Mouse (Mus musculus) brown adipose tissue, adult 24 weeks (tissue): Measurements from ENCODE around the gene Tcf12. TPM values are rescaled to one million over a fixed set of nuclear protein-coding genes. Genes with fewer than 3 reads are reported as not detected.

Experiments
- H3K27ac ChIP-seq: fragments of 200-500 bp; replicated peaks from 2 replicates; pipeline ENCODE4 v1.5.1; 2012; ENCODE audit warnings: low read depth, mild to moderate bottlenecking, low read length
- H3K4me1 ChIP-seq: fragments of 200-500 bp; 2 replicates; pipeline ENCODE4 v1.6.1; 2012; ENCODE audit warnings: low read length, mixed read lengths; ENCODE audit not compliant: control insufficient read depth, insufficient read depth, insufficient read length
- H3K4me3 ChIP-seq: fragments of 200-500 bp; 2 replicates; pipeline ENCODE4 v1.5.1; 2012; ENCODE audit warnings: low read depth, mild to moderate bottlenecking, low read length, moderate library complexity; ENCODE audit not compliant: insufficient read depth
- polyA plus RNA-seq: library from polyadenylated mRNA; stranded (reverse); fragments of >200 nt; gene quantifications from 2 replicates; pipeline ENCODE4 v1.2.4, GENCODE M21; 2012; ENCODE audit not compliant: missing spikeins, insufficient read depth, insufficient read length

The Tcf12 gene
- polyA plus RNA-seq, 1 experiment: 32.8 TPM

DNA sequence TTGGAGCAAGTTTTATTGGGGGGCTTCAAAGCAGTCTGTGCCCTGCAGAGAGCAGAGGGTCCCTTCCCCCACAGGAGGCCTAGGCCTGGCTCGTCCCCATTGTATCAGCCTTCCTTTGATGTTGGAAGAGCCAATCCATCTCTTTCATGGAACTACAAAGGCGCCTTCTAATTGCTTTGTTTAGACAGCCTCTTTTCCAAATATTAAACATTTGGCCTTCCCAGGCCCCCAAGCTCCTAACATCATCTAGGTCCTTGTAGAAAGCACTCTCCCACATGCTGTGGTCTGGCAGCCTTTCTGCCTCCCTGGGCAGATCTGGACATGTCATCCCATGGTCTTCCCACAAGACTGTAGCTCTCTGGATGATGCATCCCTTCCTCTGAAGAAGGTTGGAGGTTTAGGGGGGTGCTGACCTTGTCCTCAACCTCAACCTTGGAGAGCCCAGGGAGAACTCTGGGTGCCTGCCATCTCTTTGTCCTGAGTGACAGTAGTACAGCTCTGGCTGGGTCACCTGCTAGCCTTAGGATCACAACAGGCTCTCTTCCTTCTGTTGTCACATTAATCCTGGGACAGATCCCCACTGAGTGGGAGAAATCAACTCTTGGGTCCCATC lies 276.4 kb downstream of the Tcf12 start:
- H3K4me1 ChIP-seq: peaks cover 3% of the 10 kb centered on the region; the same call in 1 of the 2 replicates
- no peak overlapping the region for H3K27ac ChIP-seq
- no peak overlapping the region for H3K4me3 ChIP-seq

DNA sequence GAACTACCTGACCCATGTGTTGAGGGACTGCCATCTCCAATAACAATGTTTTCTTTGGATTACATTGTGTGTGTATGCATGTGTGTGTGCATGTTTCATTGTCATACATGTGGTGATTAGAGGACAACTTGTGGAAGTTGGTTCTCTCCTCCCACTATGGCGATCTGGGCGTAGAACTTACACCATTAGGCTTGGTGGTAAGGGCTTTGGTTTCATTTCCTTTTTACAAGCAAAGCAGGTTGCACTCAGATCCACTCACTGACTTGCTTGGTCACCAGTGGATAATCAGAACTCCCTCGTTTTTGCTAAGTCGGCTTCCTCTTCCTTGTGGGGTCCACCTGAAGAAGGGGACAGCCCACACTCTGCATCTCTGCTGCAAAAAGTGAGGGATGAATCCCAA lies 277.0 kb downstream of the Tcf12 start:
- no peak overlapping the region for H3K4me3 ChIP-seq
- H3K27ac ChIP-seq: no peak overlapping the region
- H3K4me1 ChIP-seq: peaks cover 6% of the 10 kb centered on the region; the same call in 1 of the 2 replicates

DNA sequence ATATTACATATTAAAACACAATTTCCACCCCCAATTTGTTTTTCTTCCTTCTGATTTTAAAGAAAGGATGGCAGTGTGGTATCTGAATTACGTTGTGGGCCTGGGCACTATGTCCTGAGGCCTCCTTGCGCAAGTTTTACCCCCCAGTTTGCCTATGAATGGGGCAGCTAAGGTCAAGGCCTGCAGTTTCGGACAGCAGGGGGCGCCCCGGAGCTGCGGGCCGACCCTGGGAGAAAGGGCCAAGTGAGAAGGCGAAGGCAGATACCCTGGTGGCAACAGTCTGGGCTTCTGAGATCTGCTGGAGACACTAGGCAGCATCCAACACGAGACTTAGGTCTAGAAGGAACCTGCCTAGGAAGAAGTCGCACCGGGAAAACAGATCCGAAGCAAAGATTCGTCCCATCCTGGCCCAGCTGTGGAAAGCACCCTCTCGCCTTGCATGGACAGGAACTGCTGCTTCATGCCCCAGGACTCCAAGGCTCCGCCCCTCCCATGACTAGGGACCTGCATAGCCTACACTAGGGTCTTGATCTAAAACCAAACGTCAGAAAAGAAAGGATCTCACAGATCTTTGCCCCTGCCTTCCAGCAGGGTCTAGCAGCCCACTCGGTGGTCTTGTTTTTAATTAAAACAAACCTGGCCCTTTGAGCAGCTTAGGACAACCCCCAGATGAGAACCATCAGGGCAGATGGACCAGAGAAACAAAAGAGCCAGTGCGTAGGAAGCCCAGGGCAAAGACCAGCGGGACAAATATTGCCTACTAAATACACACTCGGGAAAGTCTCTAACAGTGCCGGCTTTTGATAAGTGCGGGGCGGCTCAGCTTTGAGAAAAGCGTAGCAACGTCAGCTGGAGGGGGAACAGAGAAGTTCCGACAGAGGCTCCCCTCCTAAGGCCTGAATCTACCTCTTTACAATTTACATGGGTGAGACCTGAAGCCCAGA lies 279.6 kb downstream of the Tcf12 start:
- 0 out of 2 replicates have a peak overlapping the region, but pooled peaks have one; percentile 16 for H3K4me3 ChIP-seq
- no peak overlapping the region for H3K27ac ChIP-seq
- peaks cover 3% of the 10 kb centered on the region; the same call in 1 of the 2 replicates for H3K4me1 ChIP-seq

DNA sequence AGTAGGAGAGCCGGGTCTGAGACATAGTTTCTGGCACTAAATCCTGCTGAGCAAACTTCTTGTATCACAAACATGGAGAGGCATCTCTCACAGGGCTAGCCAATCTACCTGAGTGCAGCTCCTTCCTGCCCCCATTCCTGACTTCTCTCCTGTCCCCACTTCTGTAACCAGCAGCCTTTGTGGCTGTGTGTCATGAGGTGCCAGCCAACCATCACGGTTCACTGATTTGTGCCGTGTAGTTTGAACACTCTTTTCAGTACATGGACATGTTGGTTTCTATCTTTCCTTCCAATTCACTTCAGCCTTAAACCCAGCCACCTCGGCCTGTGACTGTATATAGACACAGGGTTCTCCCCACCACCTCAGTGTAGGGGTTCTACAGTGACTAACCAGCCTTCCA lies 280.7 kb downstream of the Tcf12 start:
- Histone ChIP-seq H3K4me1 (peaks cover 3% of the 10 kb centered on the region; the same call in 1 of the 2 replicates), H3K4me3 (no peak overlapping the region), H3K27ac (no peak overlapping the region)

DNA sequence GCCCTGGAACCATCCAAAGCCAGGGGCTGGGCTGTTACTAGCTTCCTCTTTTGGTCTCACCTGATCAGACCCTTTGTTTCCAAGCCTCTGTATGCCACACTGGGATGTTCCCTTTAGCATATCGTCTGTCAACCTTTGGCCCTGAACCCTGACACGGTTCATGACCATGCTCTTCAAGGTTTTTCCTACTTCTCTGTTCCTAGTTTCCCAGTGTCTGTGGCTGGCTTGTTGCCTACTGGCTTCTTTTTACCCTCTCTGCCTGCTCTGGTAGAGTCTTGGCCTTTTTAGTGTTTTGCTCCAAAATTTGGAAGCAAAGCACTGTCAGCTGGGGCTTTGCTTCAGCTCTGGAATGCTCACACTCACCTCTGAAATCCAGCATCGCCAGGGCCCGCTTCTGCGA lies 281.3 kb downstream of the Tcf12 start:
- H3K4me3 ChIP-seq: no peak overlapping the region
- peaks cover 3% of the 10 kb centered on the region; the same call in 1 of the 2 replicates for H3K4me1 ChIP-seq
- peak overlapping the region; percentile 33; the same call in 1 of the 2 replicates for H3K27ac ChIP-seq

DNA sequence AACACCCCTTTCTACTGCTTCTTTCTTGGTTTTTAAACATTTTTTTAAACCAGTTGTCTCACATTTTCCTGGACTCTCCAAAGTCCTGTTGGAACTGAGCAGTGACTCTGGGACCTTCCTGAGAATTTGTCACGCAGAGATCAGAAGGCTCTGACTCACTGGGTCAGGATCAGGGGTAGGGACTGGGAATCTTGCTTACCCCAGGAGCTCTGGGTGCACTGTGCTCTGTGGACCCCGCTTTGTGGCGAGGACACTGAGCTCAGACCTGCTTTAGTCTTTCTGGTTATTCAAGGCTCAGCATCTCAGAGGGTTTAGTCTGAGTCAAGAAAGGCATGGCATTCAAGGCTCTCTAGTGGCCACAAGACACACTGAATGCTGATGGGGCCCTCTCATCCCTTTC lies 281.9 kb downstream of the Tcf12 start:
- Histone ChIP-seq H3K4me1 (peaks cover 3% of the 10 kb centered on the region; the same call in 1 of the 2 replicates), H3K27ac (no peak overlapping the region), H3K4me3 (no peak overlapping the region)

DNA sequence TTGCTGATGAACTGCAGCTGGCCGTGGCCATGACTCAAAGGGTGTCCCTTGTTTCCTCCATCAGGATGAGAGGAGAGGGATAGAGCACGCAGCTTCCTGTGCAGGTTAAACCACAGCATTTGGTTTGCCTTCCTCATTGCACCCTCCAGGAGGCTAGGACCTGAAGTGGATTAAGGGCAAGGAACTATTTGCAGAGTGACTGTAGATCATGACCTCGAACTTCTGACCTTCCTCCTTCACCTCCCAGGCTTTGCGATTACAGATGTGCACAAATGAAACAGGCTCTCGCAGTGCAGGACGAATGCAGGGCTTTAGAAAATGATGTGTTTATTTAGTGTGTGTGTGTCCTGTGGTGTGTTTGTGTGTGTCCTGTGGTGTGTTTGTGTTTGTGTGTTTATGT lies 282.5 kb downstream of the Tcf12 start:
- H3K4me1 ChIP-seq: peaks cover 3% of the 10 kb centered on the region; the same call in 1 of the 2 replicates
- H3K27ac ChIP-seq: no peak overlapping the region
- H3K4me3 ChIP-seq: no peak overlapping the region

DNA sequence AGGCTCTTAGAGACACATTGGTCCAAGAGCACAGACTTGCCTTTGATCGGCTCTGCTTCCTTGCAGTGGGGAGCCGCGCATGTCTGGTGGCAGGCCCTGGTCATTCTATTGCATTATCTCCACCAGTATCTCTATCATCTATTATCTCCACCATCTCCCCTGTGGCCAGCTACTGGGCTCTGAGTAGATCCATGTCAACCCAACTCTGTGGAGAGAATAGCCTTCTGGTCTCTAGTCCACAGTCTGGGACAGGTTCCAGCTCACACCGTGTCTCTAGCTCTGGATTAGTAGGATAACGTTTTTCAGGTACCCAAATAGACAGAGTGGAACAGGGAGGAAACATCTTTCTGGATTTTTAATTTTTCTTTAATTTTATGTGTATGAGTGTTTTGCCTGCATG lies 284.3 kb downstream of the Tcf12 start:
- no peak overlapping the region for H3K4me3 ChIP-seq
- H3K4me1 ChIP-seq: peaks cover 3% of the 10 kb centered on the region; the same call in 1 of the 2 replicates
- H3K27ac ChIP-seq: no peak overlapping the region

DNA sequence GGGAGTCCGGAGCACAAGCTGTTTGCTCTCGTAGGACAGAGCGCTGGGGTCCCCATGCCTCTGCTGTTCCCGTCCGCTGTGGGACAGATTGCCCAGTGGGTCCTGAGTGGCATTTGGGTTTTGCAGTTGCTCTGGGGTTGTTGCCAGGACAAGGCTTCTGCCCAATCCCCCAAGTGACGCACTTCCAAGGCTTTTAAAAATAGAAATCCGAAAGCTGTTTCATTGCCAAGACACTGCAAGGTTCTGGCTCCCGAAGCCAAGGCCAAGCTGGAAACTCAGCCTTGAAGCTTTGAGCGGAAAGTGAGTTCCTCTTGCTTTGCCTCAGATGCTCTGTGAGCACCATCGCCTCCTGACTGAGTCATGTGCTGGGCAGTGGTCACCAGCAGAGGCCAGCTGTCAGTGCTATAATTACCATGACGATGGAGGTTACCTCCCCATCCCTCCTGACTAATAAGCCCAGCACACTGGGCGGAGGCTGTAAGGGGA lies 285.6 kb downstream of the Tcf12 start:
- no peak overlapping the region; the same call in 1 of the 2 replicates for H3K27ac ChIP-seq
- H3K4me3 ChIP-seq: no peak overlapping the region
- H3K4me1 ChIP-seq: peaks cover 3% of the 10 kb centered on the region; the same call in 1 of the 2 replicates

DNA sequence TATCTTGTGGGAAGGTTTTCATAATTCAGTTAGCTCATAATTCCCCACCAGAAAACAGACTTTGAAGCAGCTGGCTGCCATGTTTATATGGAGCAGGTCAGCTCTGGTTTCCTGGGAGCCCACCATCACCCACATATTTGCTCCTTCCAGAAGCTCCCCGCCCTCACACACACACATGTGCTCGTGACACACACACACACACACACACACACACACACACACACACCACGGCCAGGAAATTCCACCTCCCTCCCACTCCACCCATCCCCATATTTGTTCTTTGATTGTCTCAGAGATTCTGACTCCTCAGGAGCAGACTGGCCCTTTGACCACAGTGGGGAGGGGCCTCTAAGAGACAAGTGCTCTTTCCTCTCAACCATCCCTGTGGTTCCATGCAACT lies 289.7 kb downstream of the Tcf12 start:
- Histone ChIP-seq H3K4me3 (no peak overlapping the region), H3K4me1 (no peaks in the 10 kb centered on the region), H3K27ac (no peak overlapping the region)

DNA sequence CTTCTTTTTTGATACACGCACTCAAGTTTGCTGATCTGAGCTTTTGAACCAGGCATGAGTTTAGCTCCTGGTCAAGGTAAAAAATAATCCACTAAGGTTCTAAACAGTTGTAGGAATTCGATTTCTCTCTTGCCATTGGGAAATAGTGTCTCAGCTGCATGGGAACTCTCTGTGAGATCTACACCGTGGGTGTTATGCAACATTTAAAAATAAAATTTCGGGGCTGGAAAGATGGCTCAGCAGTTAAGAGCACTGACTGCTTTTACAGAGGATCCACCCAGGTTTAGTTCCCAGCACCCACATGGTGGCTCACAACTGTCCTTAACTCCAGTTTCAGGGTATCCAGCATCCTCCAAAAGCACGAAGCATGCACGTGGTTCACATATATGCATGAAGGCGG lies 293.2 kb downstream of the Tcf12 start:
- H3K4me3 ChIP-seq: no peak overlapping the region
- H3K27ac ChIP-seq: no peak overlapping the region
- H3K4me1 ChIP-seq: no peaks in the 10 kb centered on the region

DNA sequence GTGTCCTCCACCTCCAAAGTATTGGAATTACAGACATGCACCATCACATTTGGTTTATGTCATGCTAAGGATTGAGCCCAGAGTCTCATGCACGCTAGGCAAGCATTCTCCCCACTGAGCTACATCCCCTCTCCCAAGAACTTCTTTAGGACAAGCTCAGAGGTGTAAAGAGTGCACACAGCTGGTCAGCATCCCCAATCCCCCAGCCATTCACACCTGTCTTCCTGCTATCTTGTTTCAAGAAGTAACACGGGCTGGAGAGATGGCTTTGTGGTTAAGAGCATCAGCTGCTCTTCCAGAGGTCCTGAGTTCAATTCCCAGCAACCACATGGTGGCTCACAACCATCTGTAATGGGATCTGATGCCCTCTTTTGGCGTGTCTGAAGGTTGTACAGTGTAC lies 295.6 kb downstream of the Tcf12 start:
- no peak overlapping the region for H3K27ac ChIP-seq
- H3K4me3 ChIP-seq: no peak overlapping the region
- H3K4me1 ChIP-seq: no peaks in the 10 kb centered on the region

DNA sequence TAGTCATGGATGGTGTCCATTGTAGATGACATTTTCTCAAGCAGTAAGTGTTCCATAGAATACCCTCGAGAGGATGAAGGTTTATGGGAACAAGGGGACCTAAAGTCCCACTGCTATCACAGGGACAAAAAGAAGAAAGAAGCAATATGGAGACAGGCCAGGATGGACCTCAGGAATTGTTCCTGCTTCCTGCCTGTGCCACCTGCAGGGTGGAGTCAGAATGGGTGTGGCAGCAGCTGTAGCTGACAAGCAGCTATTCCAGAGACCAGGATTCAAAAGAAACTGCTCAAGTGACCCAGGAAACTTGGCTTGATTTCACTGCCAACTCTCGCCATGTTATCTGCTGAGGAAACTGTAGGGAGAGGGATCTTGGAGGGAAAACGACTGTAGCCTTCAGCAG lies 298.1 kb downstream of the Tcf12 start:
- Histone ChIP-seq H3K27ac (no peak overlapping the region), H3K4me1 (no peaks in the 10 kb centered on the region), H3K4me3 (no peak overlapping the region)

DNA sequence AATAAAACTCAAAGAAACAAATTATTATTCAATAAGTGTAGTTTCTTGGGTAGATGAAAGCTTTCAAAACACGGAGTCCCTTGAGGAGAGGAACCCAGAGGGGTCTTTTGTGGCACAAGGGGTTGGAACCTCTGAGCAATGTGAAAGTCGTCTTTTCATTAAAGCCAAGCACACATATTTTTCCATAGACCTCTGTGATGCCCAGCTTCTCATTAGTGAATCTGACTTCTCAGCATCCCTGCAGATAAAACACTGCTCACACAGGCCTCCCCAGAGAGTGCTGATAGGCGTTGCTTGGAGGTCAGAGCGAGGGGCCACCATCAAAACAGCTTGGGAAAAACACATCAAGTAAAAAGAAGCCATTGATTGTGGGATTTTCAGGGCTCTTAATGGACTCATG lies 298.8 kb downstream of the Tcf12 start:
- Histone ChIP-seq H3K4me1 (no peaks in the 10 kb centered on the region), H3K27ac (no peak overlapping the region), H3K4me3 (no peak overlapping the region)

DNA sequence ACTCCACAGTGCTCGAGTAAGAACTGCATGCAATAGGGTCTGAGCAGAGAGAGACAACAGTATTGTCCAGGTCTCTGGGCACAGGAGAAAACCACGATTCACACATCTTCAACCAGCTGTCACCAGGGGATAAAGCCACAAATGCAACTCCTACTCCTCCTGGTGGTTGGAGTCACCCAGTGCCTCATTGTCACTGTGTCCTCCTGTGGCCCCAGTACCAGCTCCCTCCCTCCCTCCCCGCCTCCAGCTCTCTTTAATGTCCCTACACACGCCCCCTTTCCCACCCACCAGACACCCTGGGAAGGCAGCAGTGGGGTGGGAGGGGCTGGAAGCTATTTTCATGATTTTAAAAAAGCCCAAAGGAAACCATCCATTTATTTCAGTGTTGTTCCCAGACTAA lies 299.3 kb downstream of the Tcf12 start:
- Histone ChIP-seq H3K4me3 (no peak overlapping the region), H3K27ac (no peak overlapping the region), H3K4me1 (no peaks in the 10 kb centered on the region)
